Mouse (Mus musculus) heart, adult 8-10 months (tissue): Measurements from ENCODE around the gene Avpr1b. TPM values are rescaled to one million over a fixed set of nuclear protein-coding genes. Genes with fewer than 3 reads are reported as not detected.

Experiments
- total RNA-seq, 4 experiments: library from RNA; stranded (reverse); gene quantifications; 2 replicates each; pipeline ENCODE4 v1.2.4; 2022

The Avpr1b gene
- total RNA-seq, 4 experiments from 2014 or later, result not detected

Other genes starting within 250 kb of the Avpr1b start
- 10 to 100 TPM; 18.0 to 24.2 (median 20.2) TPM for gene Srgap2, start 71.9 kb upstream of the Avpr1b start, total RNA-seq
- gene Fam72a, start 71.3 kb upstream of the Avpr1b start, total RNA-seq, result 1 to 10 TPM in 1 of 4 experiments, under 1 TPM in 3; 0.65 to 1.1 (median 0.76) TPM
- gene Ctse, start 39.1 kb downstream of the Avpr1b start, total RNA-seq, result 1 to 10 TPM in 1 of 4 experiments, under 1 TPM in 3; 0.27 to 1.3 (median 0.80) TPM
- 1 to 10 TPM; 2.3 to 3.8 (median 3.2) TPM for gene Rab7b, start 89.5 kb downstream of the Avpr1b start, total RNA-seq
- gene Slc26a9, start 144.8 kb downstream of the Avpr1b start, total RNA-seq, result under 1 TPM in 3 of 4 experiments, not detected in 1; 0.06 to 0.16 (median 0.09) TPM
- 10 to 100 TPM in 1 of 4 experiments, 1 to 10 TPM in 3; 7.1 to 10.1 (median 8.0) TPM for gene Pm20d1, start 198.1 kb downstream of the Avpr1b start, total RNA-seq
- gene Slc41a1, start 228.3 kb downstream of the Avpr1b start, total RNA-seq, result 10 to 100 TPM; 51.3 to 79.6 (median 60.3) TPM